Mouse (Mus musculus) stomach, postnatal 0 days (tissue): ENCODE data around the gene Trim17.
A peak's percentile ranks its signal among the peaks of the same experiment; 100 is the strongest.

Experiments
- CTCF ChIP-seq: IDR thresholded peaks from 2 replicates; pipeline ENCODE4 v1.5.1; 2016; ENCODE audit warnings: antibody characterized with exemption, low read depth, mild to moderate bottlenecking, moderate library complexity
- EP300 ChIP-seq: optimal IDR thresholded peaks from 2 replicates; pipeline ENCODE3; 2016; ENCODE audit warnings: antibody characterized with exemption

- TF ChIP-seq CTCF: peak; percentile 76
- TF ChIP-seq EP300: no peak
Measured at GRCm38 (mm10) chr11:58967346-58967745, 12.9 kb downstream of the Trim17 start.
